Mouse (Mus musculus) testis, adult 2 months (tissue): ENCODE data around the gene Olfml2a.

Source experiments
- CTCF ChIP-seq: fragments of 200-500 bp; IDR thresholded peaks from 2 replicates; pipeline ENCODE4 v1.5.1; 2012; ENCODE audit warnings: low read depth, mild to moderate bottlenecking, inconsistent platforms, low read length, moderate library complexity; ENCODE audit not compliant: control insufficient read depth, insufficient read depth, insufficient replicate concordance
- POLR2A ChIP-seq: fragments of 200-500 bp; IDR thresholded peaks from 2 replicates; pipeline ENCODE4 v1.6.1; 2012; ENCODE audit warnings: low read depth, mild to moderate bottlenecking, inconsistent platforms, low read length, moderate library complexity; ENCODE audit not compliant: control insufficient read depth

- TF ChIP-seq POLR2A, result no peak
- TF ChIP-seq CTCF, result no peak
These were observed 5.1 kb downstream of the Olfml2a start for GRCm38 (mm10) chr2:38936721-38937378.
